Mouse (Mus musculus): ENCODE data around the gene Kazn.

Gene Kazn

GRCm38 (mm10) chr4:142193151-142193578 is 46.0 kb downstream of the Kazn start:
- DNase-seq (ENCODE audit: low read depth) = no peak

DNA sequence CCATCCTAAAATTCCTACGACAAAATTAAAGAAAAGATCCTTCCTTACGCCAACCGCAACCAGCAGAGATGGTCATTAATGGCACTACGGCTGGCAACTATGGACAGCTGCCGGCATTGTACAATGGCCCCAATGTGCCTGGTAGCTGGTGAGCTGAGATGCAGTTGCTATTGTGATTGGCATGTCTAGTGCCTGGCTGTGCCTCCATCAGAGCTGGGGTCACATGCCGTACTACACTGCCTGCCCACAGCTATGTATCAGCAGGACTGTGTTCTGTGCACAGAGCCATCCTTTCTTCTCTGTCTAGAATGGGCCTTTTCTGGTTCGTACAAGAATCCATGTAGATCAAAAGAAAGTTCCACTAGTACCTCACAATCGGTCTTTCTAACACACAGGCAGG is 49.2 kb downstream of the Kazn start:
- no peak for DNase-seq (ENCODE audit: low read depth)

DNA sequence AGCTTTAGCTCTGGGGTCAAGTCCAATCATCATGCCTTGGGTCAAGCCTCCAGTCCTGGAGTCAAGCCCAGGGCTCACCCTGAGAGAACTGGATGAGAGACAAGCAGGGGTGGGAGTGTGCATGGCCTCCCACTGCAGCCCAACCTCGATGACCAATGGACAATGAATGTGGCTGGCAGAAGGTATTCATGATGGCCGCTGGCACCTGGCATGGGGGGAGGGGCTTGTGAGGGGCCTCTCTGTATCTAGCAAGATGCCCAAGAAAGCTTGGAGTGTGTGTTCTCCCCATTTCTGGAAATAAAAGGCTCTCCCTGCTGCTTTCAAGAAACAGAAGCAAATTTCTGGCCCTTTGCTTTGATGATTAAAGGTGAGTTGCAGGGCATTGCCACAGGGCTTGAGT is 50.7 kb downstream of the Kazn start:
- no peak for DNase-seq (ENCODE audit: low read depth)

DNA sequence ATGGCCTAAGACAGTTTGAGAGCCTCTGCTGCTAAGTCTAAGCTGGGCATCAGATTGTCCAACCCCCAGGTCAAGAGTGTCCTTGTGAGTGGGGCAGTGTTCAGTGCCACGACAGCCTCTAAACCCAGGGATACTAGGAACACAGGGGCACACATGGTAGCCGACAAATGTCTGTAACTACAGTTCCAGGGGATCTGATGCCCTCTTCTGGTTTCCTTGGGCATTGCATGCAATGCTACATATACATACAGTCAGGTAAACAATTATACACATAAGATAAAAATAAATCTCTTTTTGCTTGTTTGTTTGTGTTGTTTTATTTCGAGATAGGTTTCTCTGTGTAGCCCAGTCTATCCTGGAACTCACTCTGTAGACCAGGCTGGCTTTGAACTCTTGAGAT is 53.0 kb downstream of the Kazn start:
- DNase-seq (ENCODE audit: low read depth) = no peak

GRCm38 (mm10) chr4:142185533-142185900 is 53.7 kb downstream of the Kazn start:
- no peak for DNase-seq (ENCODE audit: low read depth)

DNA sequence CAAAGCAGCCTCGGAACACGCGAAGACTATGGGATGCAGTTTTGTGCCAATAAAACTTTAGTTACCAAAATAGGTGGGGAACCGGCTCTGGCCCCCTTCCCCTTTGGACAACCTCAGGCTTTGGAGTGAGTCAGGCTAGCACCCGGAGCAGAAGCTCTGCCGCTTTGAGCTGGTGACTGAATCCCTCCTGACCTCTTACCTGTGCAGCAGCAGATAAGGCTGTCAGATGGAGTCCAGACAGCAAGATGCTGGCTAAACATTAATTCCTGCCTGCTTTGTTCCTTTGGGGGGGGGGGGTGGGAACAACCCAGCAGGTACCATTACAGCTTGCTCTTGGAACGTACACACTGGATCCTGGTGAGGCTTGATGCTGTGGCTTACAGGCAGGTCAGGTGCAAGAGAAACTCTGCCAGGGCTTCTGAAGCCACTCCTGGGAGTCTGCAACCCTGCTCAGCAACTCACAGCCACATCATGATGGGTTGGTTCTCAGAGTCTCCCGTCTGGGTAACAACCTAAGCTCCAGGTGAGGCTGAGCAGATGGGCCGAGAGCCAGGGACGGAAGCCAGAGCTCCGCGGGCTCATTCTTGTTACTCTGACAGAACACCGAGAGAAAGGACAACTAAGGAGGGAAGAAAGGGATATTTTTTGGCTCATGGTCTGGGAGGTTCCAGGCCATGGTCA is 54.2 kb downstream of the Kazn start:
- no peak for DNase-seq (ENCODE audit: low read depth)

DNA sequence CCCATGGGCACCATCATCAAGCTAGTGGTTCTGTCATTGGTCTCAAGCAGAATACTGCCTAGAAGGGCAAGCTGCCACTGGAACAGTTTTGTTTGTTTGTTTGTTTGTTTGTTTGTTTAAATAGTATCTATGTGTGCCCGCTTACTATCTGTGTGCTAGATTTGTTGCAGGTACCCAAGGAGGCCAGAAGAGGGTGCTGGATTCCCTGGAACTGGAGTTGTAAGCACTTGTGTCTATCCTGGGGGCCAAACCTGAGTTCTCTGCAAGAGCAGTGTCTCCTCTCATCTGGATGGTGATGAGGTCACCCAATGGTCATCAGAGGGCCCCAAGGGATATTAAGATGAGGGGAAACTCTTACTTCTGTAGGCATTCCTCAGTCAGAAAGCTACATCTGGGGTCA is 55.6 kb downstream of the Kazn start:
- no peak for DNase-seq (ENCODE audit: low read depth)

DNA sequence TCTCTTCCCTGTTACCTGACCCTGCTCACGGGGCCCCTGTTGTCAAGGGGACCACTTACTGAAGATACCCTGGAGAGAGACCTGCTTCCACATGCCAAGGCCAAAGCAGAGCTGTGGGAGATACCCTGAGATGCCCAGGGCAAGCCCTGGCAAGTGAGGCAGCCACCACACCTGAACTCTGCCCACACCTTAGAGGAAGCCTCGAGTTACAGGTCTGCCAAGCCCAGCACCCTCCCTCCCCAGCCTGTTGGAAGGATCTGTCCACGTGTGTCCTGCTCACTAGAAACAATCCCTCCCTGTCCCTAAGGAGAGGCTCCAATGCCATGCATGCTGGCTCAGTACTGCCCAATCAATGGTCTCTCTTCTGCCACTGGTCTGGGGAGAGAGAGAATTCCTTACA is 56.2 kb downstream of the Kazn start:
- no peak for DNase-seq (ENCODE audit: low read depth)

DNA sequence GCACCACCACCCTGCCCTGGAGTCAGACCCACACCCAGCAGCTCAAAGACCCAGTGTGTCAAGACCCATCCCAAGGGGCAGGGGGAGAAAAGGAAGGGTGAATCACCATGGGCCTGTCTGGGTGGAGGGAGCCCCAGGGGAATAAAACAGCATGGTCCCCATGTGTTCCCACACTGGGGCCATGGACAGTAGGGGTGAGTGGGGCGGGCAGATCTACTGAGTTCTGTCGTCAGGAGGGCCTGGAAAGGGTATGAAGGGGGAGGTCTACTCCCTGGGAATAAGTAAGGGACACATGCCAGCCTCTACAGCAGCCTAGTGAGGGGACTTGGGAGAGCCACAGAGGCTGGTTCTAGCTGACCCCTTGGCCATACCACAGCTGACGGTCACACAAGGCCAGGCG is 57.6 kb downstream of the Kazn start:
- DNase-seq (ENCODE audit: low read depth) = no peak

GRCm38 (mm10) chr4:142180874-142181273 is 58.3 kb downstream of the Kazn start:
- DNase-seq (ENCODE audit: low read depth) = no peak

- no peak for DNase-seq (ENCODE audit: low read depth)
Observed at GRCm38 (mm10) chr4:142180289-142180688, 58.9 kb downstream of the Kazn start.

DNA sequence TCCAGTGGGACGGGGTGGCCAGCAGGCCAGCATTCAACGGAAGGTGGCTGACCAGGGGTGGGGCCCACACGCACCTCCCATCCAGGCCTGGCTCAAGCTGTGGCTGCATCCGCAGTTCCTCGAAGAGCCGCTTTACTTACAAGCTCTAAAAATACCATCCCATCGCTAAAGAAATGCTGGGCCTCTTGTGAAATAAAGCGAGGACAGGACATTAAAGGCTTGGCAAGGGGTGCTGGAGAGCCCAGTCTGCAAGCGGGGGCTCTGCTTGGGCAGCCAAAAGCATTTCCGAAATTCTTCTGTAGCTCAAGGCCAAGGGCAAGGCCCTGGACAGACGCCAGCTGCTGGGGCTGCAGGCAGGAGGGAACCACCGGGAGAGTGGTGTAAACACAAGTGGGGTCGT is 59.7 kb downstream of the Kazn start:
- no peak for DNase-seq (ENCODE audit: low read depth)

DNA sequence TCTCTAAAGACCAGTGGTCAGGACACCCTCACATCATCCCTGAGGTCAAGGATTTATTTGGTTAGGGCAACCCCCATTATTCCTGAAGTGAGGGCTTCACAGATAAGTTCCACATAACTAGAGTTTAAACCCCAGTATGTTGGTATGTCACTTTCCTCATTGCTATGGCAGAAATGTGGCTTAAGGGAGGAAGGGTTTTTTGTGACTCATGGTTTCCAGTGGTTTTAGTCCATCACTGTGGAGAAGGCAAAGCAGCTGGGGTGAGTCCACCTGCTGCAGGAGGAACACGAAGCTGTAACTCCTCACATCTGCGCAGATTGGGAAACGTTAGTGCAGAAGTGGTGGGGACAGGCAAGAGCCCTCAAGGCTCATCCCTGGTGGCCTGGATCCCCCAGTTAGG is 62.5 kb downstream of the Kazn start:
- no peak for DNase-seq (ENCODE audit: low read depth)

DNA sequence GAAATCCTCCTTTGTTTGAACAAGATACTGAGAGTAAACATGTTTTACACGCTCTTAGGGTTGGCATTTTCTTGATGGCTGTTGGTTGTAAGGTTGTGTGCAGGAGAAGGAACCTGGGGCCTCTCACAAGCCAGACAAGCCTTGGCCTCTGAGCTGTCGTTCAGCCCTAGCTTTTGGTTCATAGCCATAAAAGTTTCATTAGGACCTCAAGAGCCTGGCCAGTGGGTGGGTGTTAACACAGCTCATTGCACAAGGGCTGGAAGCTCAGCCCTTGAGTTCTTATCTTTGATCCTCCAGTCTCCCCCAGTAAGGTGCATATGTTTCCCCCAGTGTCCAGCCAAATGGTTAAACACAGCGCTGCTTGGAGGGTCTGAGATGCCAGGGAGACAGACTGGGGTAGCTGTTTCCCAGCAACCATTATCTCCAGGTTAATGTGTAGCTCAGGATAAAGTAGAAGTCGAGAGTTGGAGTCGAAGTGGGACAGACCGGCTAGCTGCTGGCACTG is 65.2 kb downstream of the Kazn start:
- no peak for DNase-seq (ENCODE audit: low read depth)

DNA sequence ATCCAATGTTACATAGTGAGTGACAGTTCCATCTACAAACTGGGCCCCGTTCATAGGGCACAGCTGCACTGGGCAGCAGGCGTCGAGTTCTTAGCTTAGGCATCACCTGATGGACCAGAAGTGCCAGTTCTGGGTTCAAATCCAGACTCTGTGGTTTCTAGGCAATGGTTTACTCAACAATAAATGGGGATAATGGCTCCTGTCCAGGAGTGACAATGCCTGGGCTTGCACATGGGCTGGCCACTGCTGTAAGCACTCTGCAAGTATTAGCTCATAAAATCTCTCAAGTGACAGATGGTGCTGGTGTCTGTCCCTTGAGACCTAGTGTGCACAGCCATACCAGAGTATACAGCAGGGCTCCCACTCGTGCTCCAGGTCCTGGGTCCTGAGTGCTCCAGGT is 66.3 kb downstream of the Kazn start:
- DNase-seq (ENCODE audit: low read depth) = no peak

- no peak for DNase-seq (ENCODE audit: low read depth)
Observed at GRCm38 (mm10) chr4:142171788-142172497, 67.3 kb downstream of the Kazn start.

DNA sequence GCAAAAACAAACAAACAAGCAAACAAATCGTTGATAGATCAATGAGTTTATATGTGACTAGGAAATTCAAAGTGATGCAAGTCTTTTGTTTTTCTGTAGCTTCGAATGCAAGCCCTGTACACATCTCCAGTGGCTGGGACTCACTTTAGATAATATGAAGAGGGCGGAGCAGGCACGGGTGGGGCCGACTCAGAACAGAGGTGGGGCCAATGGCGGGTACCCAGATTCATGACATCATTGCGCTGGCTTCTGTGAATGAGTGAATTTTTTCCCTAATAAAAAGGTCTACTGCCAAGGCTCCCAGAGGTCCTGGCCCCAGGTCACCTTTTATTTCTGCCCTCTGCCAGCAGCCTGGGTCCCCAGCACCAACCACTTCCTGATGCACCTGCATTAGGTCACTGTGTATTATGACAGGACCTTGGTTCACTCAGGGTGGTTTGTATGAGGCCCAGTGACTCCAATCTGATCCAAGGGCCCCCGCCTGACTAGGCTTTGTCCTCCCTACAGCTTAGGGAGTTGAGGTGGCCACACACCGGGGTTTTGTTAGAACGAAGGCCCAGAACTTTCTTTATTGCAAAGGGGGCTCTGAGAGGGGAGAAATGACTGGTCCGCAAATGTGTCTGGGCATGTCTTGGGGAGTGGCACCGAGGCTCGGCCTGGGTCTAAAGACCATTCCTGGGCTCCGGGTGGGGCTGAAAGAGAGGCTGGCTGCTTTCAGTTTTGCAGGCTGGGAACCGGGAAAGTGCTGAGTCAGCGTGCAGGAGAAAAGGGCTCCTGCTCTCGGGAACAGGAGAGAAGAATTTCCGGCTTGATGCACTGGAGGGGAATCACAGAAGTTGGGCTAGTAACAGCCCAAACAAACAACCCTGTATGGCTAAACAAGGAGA is 68.1 kb downstream of the Kazn start:
- DNase-seq (ENCODE audit: low read depth) = no peak

DNA sequence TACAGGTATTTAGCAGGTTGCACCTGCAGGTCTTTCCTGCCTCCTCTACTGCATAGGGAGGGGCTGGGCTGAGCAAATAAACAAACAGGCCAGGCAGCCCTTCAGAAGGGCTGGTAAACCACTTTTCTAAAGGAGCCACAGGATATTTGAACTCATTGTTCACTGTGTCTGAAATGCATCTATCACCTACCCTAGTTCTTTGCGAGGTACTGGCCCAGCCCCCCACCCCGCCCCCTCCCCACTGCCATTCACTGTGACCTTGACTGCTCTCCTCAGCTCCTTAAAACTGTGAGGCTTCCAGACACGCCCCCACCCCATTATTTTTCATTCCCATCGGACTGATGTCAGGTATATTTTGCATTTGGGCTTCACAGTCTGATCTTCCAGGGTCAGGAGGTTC is 69.6 kb downstream of the Kazn start:
- no peak for DNase-seq (ENCODE audit: low read depth)

- no peak for DNase-seq (ENCODE audit: low read depth)
Observed at GRCm38 (mm10) chr4:142168352-142168751, 70.8 kb downstream of the Kazn start.

GRCm38 (mm10) chr4:142165835-142166701 is 73.1 kb downstream of the Kazn start:
- DNase-seq (ENCODE audit: low read depth) = no peak

GRCm38 (mm10) chr4:142165363-142165762 is 73.8 kb downstream of the Kazn start:
- DNase-seq (ENCODE audit: low read depth) = no peak

DNA sequence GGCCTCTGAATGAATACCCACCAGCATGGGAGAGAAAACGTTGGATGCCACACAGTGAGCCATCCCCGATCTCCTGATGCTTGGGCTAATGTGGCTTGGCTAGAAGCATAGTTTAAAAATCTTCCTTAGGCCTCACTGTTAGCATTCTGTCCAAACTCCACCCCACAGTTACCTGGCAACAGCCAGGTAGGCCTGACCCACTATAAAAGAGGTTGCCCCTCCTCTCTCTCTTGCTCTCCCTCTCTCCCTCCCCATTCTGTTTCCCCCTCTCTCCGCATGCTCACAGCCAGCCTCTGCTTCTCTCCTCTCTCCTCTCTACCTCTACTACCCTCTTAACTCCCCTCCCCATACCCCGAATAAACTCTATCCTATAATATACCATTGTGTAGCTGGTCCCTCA is 74.8 kb downstream of the Kazn start:
- no peak for DNase-seq (ENCODE audit: low read depth)

Measured in induced T-regulatory cell, adult 2 months (primary cell).